Mouse (Mus musculus) adrenal gland, postnatal 25 days (tissue): ENCODE measurements around the gene Baiap2. TPM values are rescaled to one million over a fixed set of nuclear protein-coding genes. Genes with fewer than 3 reads are reported as not detected.

Experiments used
- DNase-seq: peaks from one replicate; pipeline ENCODE4 v3.0.0; 2021; ENCODE audit warnings: mixed read lengths
- total RNA-seq: library from RNA; stranded (reverse); gene quantifications from 2 replicates; pipeline ENCODE4 v1.2.3, GENCODE M21; 2021

Gene Baiap2
- total RNA-seq, 1 experiment from 2014 or later, result 12.0 TPM

GRCm38 (mm10) chr11:119979596-119980385, 37.2 kb downstream of the Baiap2 start:
- no peak for DNase-seq

- DNase-seq, result no peak
Measured at GRCm38 (mm10) chr11:119981769-119982168, 39.2 kb downstream of the Baiap2 start.

GRCm38 (mm10) chr11:119982236-119982635, 39.7 kb downstream of the Baiap2 start:
- no peak for DNase-seq

GRCm38 (mm10) chr11:119983151-119983550, 40.6 kb downstream of the Baiap2 start:
- no peak for DNase-seq

GRCm38 (mm10) chr11:119986751-119987425, 44.3 kb downstream of the Baiap2 start:
- no peak for DNase-seq

GRCm38 (mm10) chr11:119987876-119988275, 45.3 kb downstream of the Baiap2 start:
- no peak for DNase-seq

- no peak for DNase-seq
Measured at GRCm38 (mm10) chr11:119988391-119988790, 45.8 kb downstream of the Baiap2 start.

GRCm38 (mm10) chr11:119989115-119989564, 46.6 kb downstream of the Baiap2 start:
- DNase-seq, result peak; percentile 44

GRCm38 (mm10) chr11:119990658-119991337, 48.2 kb downstream of the Baiap2 start:
- no peak for DNase-seq

GRCm38 (mm10) chr11:119991338-119991678, 48.7 kb downstream of the Baiap2 start:
- peak; percentile 95 for DNase-seq

- no peak for DNase-seq
Measured at GRCm38 (mm10) chr11:119997351-119997750, 54.8 kb downstream of the Baiap2 start.

GRCm38 (mm10) chr11:120002041-120002440, 59.5 kb downstream of the Baiap2 start:
- DNase-seq, result no peak

- DNase-seq, result no peak
Measured at GRCm38 (mm10) chr11:120002634-120003220, 60.2 kb downstream of the Baiap2 start.

GRCm38 (mm10) chr11:120005434-120006317, 63.1 kb downstream of the Baiap2 start:
- no peak for DNase-seq

- DNase-seq, result no peak
Measured at GRCm38 (mm10) chr11:120007496-120008080, 65.0 kb downstream of the Baiap2 start.

GRCm38 (mm10) chr11:120008501-120008900, 65.9 kb downstream of the Baiap2 start:
- no peak for DNase-seq

GRCm38 (mm10) chr11:120008956-120009355, 66.4 kb downstream of the Baiap2 start:
- no peak for DNase-seq

GRCm38 (mm10) chr11:120009937-120010336, 67.4 kb downstream of the Baiap2 start:
- no peak for DNase-seq

- no peak for DNase-seq
Measured at GRCm38 (mm10) chr11:120011114-120011760, 68.7 kb downstream of the Baiap2 start.

GRCm38 (mm10) chr11:120011761-120012560, 69.4 kb downstream of the Baiap2 start:
- peak; percentile 43 for DNase-seq
